Mouse (Mus musculus) frontal cortex, adult (tissue): ENCODE measurements around the gene Tdrkh.

Experiments used
- ATAC-seq: cut with Nextera tagmentation; 2 replicates; pipeline ENCODE4 v1.9.2; 2017; ENCODE audit warnings: mild to moderate bottlenecking, moderate library complexity, mixed read lengths; ENCODE audit not compliant: low TSS enrichment

The Tdrkh gene

GRCm38 (mm10) chr3:94459834-94460233 is 46.8 kb downstream of the Tdrkh start:
- no peak for ATAC-seq

GRCm38 (mm10) chr3:94463926-94464578 is 51.0 kb downstream of the Tdrkh start:
- ATAC-seq, result no peak

GRCm38 (mm10) chr3:94465632-94466430 is 52.8 kb downstream of the Tdrkh start:
- peak; percentile 86 for ATAC-seq

- no peak for ATAC-seq
These were observed 55.9 kb downstream of the Tdrkh start for GRCm38 (mm10) chr3:94468931-94469330.

GRCm38 (mm10) chr3:94472447-94473114 is 59.5 kb downstream of the Tdrkh start:
- peak; percentile 26 for ATAC-seq

- ATAC-seq, result peak; percentile 21; the same call in 1 of the 2 replicates
These were observed 60.0 kb downstream of the Tdrkh start for GRCm38 (mm10) chr3:94473115-94473505.

GRCm38 (mm10) chr3:94473567-94474232 is 60.6 kb downstream of the Tdrkh start:
- ATAC-seq, result no peak

GRCm38 (mm10) chr3:94476301-94477035 is 63.4 kb downstream of the Tdrkh start:
- no peak for ATAC-seq

- peak; percentile 62 for ATAC-seq
These were observed 64.4 kb downstream of the Tdrkh start for GRCm38 (mm10) chr3:94477444-94477843.

GRCm38 (mm10) chr3:94477981-94478422 is 64.9 kb downstream of the Tdrkh start, which contains the start of gene Celf3:
TSS of gene Celf3 (plus strand) at chr3:94478295.
- peak; percentile 58 for ATAC-seq

- ATAC-seq, result no peak
These were observed 65.6 kb downstream of the Tdrkh start for GRCm38 (mm10) chr3:94478591-94479169.

- no peak for ATAC-seq
These were observed 66.5 kb downstream of the Tdrkh start for GRCm38 (mm10) chr3:94479564-94479963.

- ATAC-seq, result no peak
These were observed 67.3 kb downstream of the Tdrkh start, which contains the start of gene Riiad1 for GRCm38 (mm10) chr3:94480291-94480884. TSS of gene Riiad1 (minus strand) at chr3:94480341.

GRCm38 (mm10) chr3:94481429-94481828 is 68.4 kb downstream of the Tdrkh start:
- no peak for ATAC-seq

- ATAC-seq, result no peak
These were observed 69.8 kb downstream of the Tdrkh start for GRCm38 (mm10) chr3:94482764-94483385.

- ATAC-seq, result peak; percentile 51
These were observed 70.8 kb downstream of the Tdrkh start for GRCm38 (mm10) chr3:94483790-94484439.
